Mouse (Mus musculus) stomach, embryonic 15.5 days (tissue): ENCODE results near the gene Bysl. TPM values are rescaled to one million over a fixed set of nuclear protein-coding genes. Genes with fewer than 3 reads are reported as not detected.
A peak's percentile ranks its signal among the peaks of the same experiment; 100 is the strongest.
"Not testable (repeated sequence)": the region's sequence is repeated elsewhere in the genome, so short reads cannot be mapped to it uniquely, and the experiment has no call there.

Experiments used
- ATAC-seq: fragments of 200-750 bp; cut with Nextera tagmentation; 2 replicates; pipeline ENCODE4 v1.8.0; 2017; ENCODE audit warnings: low read depth, moderate number of reproducible peaks, moderate TSS enrichment; ENCODE audit not compliant: insufficient read depth, low FRiP score
- H3K27ac ChIP-seq: fragments of 300-500 bp; sonication (generic); 2 replicates; pipeline ENCODE4 v1.5.1; 2015; ENCODE audit warnings: mild to moderate bottlenecking, inconsistent platforms
- H3K27me3 ChIP-seq: fragments of 300-500 bp; sonication (generic); replicated peaks from 2 replicates; pipeline ENCODE4 v1.6.1; 2015; ENCODE audit warnings: inconsistent platforms
- H3K36me3 ChIP-seq: fragments of 300-500 bp; sonication (generic); 2 replicates; pipeline ENCODE4 v1.6.1; 2015; ENCODE audit warnings: inconsistent platforms
- H3K4me1 ChIP-seq: fragments of 300-500 bp; sonication (generic); 2 replicates; pipeline ENCODE4 v1.6.1; 2015; ENCODE audit warnings: inconsistent platforms
- H3K4me2 ChIP-seq: fragments of 300-500 bp; sonication (generic); 2 replicates; pipeline ENCODE4 v1.6.1; 2015; ENCODE audit warnings: mild to moderate bottlenecking, inconsistent platforms
- H3K4me3 ChIP-seq: fragments of 300-500 bp; sonication (generic); replicated peaks from 2 replicates; pipeline ENCODE4 v1.5.1; 2015; ENCODE audit warnings: inconsistent platforms
- H3K9ac ChIP-seq: fragments of 300-500 bp; sonication (generic); 2 replicates; pipeline ENCODE4 v1.6.1; 2015; ENCODE audit warnings: inconsistent platforms
- H3K9me3 ChIP-seq: fragments of 300-500 bp; sonication (generic); 2 replicates; pipeline ENCODE4 v1.6.1; 2016; ENCODE audit warnings: inconsistent platforms
- whole genome bisulfite sequencing: fragments of 180-500 bp; shearing (Covaris S2); methylation state at CpG from one replicate; pipeline ENCODE4 v1.1.7; 2015; 5-methylcytosine and 5-hydroxymethylcytosine counted together
- polyA plus RNA-seq: library from polyadenylated mRNA; unstranded; fragments of >200 nt; fragmentation: Nextera tagmentation; extraction: Ambion mirVana; gene quantifications from 2 replicates; pipeline ENCODE4 v1.2.1, GENCODE M21; 2015

Bysl gene
- polyA plus RNA-seq = 21.2 and 21.4 TPM in 2 replicates

DNA sequence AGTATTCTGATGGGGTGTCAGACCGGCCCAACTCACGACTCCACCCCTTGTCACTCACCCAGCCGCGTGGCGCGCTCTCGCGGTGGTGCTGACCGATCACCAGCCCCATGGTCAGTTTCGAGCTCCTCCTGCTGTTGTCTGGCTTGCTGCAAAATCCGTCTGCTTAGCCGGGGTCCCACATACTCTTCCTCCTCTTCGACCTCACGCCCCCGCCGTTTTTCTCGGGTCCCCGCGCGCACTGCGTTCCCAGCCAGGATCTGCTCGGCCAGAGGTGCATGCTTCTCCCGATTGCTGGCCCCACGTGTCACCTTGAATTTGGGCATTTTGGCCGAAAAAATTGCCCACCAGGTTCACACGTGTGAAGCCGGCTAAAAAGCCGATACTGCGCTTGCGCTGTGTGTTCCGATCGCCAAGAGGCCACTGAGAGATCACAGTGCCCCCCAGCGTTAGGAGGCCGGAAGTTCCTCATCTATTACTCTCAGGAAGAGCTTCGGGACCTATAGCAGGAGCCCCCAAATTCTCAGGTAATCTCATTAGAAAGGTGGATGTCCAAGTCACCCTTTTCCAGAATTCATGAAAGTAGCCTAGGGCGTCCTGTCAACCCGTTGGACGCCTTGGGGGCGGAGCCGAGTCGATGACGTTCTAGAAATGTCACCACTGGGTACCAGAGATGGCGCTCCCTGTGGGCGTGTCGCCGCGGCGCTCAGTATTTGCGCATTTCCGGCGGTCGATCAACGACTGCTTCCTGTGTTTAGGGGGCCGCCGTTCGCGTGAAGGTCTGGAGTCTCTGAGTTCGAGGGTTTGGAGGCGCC, at the start of gene Bysl, which contains the start of the genes Med20 and Gm20517:
Gene Bysl, minus strand, starts transcription at position 644 of the 812 bp plus-strand sequence.
Gene Med20, plus strand, starts transcription at position 734 of the 812 bp plus-strand sequence.
Gene Gm20517, plus strand, starts transcription at position 741 of the 812 bp plus-strand sequence.
- Histone ChIP-seq H3K4me1 (peaks cover 21% of the 10 kb centered on the region), H3K4me2 (peak within 1 kb of the TSS; percentile 84), H3K4me3 (peak within 1 kb of the TSS; percentile 72), H3K9me3 (no peaks in the 10 kb centered on the region), H3K9ac (peak within 1 kb of the TSS; percentile 57), H3K27ac (peak within 1 kb of the TSS; percentile 81), H3K36me3 (peaks cover 12% of the 10 kb centered on the region), H3K27me3 (no peaks in the 10 kb centered on the region)
- under 1% methylated on average over 59 of the region's 59 CpGs for WGBS
- peak; percentile 94 for ATAC-seq

- no peaks in the 10 kb centered on the region for H3K9me3 ChIP-seq
- H3K27me3 ChIP-seq = no peaks in the 10 kb centered on the region
- WGBS = 67% methylated on average over 3 of the region's 3 CpGs
- H3K27ac ChIP-seq = no peak overlapping the region
- H3K4me3 ChIP-seq = no peak overlapping the region
- no peak overlapping the region for H3K4me2 ChIP-seq
- ATAC-seq = no peak
- H3K4me1 ChIP-seq = no peaks in the 10 kb centered on the region
- no peak overlapping the region for H3K9ac ChIP-seq
- H3K36me3 ChIP-seq = no peaks in the 10 kb centered on the region
These were observed 47.5 kb upstream of the Bysl start for GRCm38 (mm10) chr17:47658741-47659243.

- no peaks in the 10 kb centered on the region for H3K9me3 ChIP-seq
- no peak overlapping the region for H3K9ac ChIP-seq
- H3K27ac ChIP-seq = no peak overlapping the region
- no peaks in the 10 kb centered on the region for H3K4me1 ChIP-seq
- H3K4me2 ChIP-seq = no peak overlapping the region
- no peaks in the 10 kb centered on the region for H3K36me3 ChIP-seq
- H3K4me3 ChIP-seq = no peak overlapping the region
- 69% methylated on average over 4 of the region's 4 CpGs for WGBS
- H3K27me3 ChIP-seq = no peaks in the 10 kb centered on the region
- ATAC-seq = no peak
These were observed 46.6 kb upstream of the Bysl start for GRCm38 (mm10) chr17:47657901-47658300.

GRCm38 (mm10) chr17:47655697-47656096, 44.4 kb upstream of the Bysl start:
- Histone ChIP-seq H3K36me3 (no peaks in the 10 kb centered on the region), H3K27me3 (no peaks in the 10 kb centered on the region), H3K27ac (no peak overlapping the region), H3K4me2 (no peak overlapping the region), H3K9me3 (no peaks in the 10 kb centered on the region), H3K4me1 (no peaks in the 10 kb centered on the region), H3K4me3 (no peak overlapping the region), H3K9ac (no peak overlapping the region)
- WGBS = 72% methylated on average over 5 of the region's 5 CpGs
- ATAC-seq = no peak

- not testable (repeated sequence) for H3K4me3 ChIP-seq, H3K9me3 ChIP-seq, H3K4me2 ChIP-seq, H3K36me3 ChIP-seq, H3K27me3 ChIP-seq, H3K9ac ChIP-seq, H3K4me1 ChIP-seq, ATAC-seq, H3K27ac ChIP-seq
- WGBS = 93% methylated on average over 8 of the region's 8 CpGs
These were observed 43.1 kb upstream of the Bysl start for GRCm38 (mm10) chr17:47654346-47654745.

GRCm38 (mm10) chr17:47651953-47652352, 40.7 kb upstream of the Bysl start:
- H3K27me3 ChIP-seq = no peaks in the 10 kb centered on the region
- no peak for ATAC-seq
- no peak overlapping the region for H3K4me3 ChIP-seq
- no peak overlapping the region for H3K4me2 ChIP-seq
- H3K9me3 ChIP-seq = no peaks in the 10 kb centered on the region
- H3K9ac ChIP-seq = no peak overlapping the region
- no peaks in the 10 kb centered on the region for H3K4me1 ChIP-seq
- no peaks in the 10 kb centered on the region for H3K36me3 ChIP-seq
- no peak overlapping the region for H3K27ac ChIP-seq
- 80% methylated on average over 2 of the region's 2 CpGs for WGBS

DNA sequence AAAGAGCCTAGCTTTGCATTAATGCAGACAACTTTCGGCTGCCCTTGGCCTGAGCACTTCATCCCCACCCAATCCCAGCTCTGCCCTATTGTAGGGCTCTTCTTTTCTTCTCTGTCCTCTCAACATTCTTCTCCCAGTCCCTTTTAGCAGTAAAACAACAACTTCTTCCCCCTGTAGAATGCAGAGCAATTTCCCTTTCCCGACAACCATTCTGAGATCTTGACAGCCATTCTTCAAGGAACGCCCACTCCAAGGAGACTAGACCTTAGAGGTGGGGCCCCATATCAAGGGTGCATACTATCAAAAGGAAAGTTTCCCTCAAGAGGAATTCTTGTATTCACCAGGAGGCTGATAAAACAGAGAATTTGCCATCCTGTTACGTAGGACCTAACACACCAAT, 37.7 kb upstream of the Bysl start:
- no peak for ATAC-seq
- H3K4me3 ChIP-seq = no peak overlapping the region
- H3K9ac ChIP-seq = no peak overlapping the region
- H3K27me3 ChIP-seq = no peaks in the 10 kb centered on the region
- WGBS = 64% methylated on average over 4 of the region's 4 CpGs
- no peaks in the 10 kb centered on the region for H3K36me3 ChIP-seq
- no peak overlapping the region for H3K4me2 ChIP-seq
- no peaks in the 10 kb centered on the region for H3K4me1 ChIP-seq
- H3K27ac ChIP-seq = no peak overlapping the region
- H3K9me3 ChIP-seq = no peaks in the 10 kb centered on the region

DNA sequence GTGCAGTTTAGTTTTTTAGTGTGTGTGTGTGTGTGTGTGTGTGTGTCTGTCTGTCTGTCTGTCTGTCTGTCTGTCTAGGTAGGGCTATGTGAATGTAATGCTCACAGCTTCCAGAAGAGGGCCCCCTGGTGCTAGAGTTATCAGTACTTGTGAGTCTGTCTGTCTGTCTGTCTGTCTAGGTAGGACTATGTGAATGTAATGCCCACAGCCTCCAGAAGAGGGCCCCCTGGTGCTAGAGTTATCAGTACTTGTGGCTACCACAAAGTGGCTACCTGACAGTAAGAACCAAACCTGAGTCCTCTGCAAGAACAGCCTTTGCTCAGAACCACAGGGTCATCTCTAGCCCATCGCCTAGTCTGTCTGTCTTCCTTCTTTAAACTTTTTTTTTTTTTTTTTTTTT, 35.4 kb upstream of the Bysl start:
- ATAC-seq = no peak
- Histone ChIP-seq H3K4me1 (no peaks in the 10 kb centered on the region), H3K36me3 (no peaks in the 10 kb centered on the region), H3K9ac (no peak overlapping the region), H3K27ac (no peak overlapping the region), H3K4me2 (no peak overlapping the region), H3K4me3 (no peak overlapping the region), H3K9me3 (no peaks in the 10 kb centered on the region), H3K27me3 (no peaks in the 10 kb centered on the region)
- 86% methylated on average over 1 of the region's 1 CpGs for WGBS

DNA sequence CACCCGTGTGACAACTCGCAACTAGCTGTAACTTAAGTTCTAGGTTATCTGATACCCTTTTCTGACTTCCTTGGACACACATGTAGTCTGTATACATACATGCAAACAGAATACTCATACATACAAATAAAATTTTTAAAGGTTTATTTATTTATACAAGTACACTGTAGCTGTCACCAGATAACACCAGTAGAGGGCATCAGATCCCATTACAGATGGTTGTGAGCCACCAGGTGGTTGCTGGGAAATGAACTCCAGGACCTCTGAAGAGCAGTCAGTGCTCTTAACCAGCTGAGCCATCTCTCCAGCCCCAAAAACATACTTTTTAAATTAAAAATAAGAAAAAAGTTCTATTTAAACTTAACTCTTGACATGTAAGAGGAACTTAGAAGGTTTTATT, 31.7 kb upstream of the Bysl start:
- Histone ChIP-seq H3K4me1 (no peaks in the 10 kb centered on the region), H3K27me3 (no peaks in the 10 kb centered on the region), H3K4me2 (no peak overlapping the region), H3K27ac (no peak overlapping the region), H3K36me3 (no peaks in the 10 kb centered on the region), H3K9me3 (no peaks in the 10 kb centered on the region), H3K9ac (no peak overlapping the region), H3K4me3 (no peak overlapping the region)
- no peak for ATAC-seq
- WGBS = 80% methylated on average over 2 of the region's 2 CpGs

GRCm38 (mm10) chr17:47633999-47634770, 22.9 kb upstream of the Bysl start:
- ATAC-seq = no peak
- Histone ChIP-seq H3K4me3 (no peak overlapping the region), H3K9ac (no peak overlapping the region), H3K9me3 (no peaks in the 10 kb centered on the region), H3K4me2 (no peak overlapping the region), H3K27ac (peak overlapping the region; percentile 40; the same call in 1 of the 2 replicates), H3K36me3 (no peaks in the 10 kb centered on the region), H3K4me1 (peaks cover 16% of the 10 kb centered on the region; the same call in 1 of the 2 replicates), H3K27me3 (no peaks in the 10 kb centered on the region)
- WGBS = 64% methylated on average over 7 of the region's 7 CpGs

- no peaks in the 10 kb centered on the region for H3K27me3 ChIP-seq
- peaks cover 16% of the 10 kb centered on the region; the same call in 1 of the 2 replicates for H3K4me1 ChIP-seq
- no peak overlapping the region for H3K27ac ChIP-seq
- H3K9ac ChIP-seq = no peak overlapping the region
- H3K4me3 ChIP-seq = no peak overlapping the region
- no peak for ATAC-seq
- no peaks in the 10 kb centered on the region for H3K9me3 ChIP-seq
- no peaks in the 10 kb centered on the region for H3K36me3 ChIP-seq
- no peak overlapping the region for H3K4me2 ChIP-seq
- 61% methylated on average over 4 of the region's 4 CpGs for WGBS
These were observed 21.0 kb upstream of the Bysl start for GRCm38 (mm10) chr17:47632181-47632840.
